Comparison of ENCODE assay signal across 21 mouse cellular contexts in the genomic region with DNA sequence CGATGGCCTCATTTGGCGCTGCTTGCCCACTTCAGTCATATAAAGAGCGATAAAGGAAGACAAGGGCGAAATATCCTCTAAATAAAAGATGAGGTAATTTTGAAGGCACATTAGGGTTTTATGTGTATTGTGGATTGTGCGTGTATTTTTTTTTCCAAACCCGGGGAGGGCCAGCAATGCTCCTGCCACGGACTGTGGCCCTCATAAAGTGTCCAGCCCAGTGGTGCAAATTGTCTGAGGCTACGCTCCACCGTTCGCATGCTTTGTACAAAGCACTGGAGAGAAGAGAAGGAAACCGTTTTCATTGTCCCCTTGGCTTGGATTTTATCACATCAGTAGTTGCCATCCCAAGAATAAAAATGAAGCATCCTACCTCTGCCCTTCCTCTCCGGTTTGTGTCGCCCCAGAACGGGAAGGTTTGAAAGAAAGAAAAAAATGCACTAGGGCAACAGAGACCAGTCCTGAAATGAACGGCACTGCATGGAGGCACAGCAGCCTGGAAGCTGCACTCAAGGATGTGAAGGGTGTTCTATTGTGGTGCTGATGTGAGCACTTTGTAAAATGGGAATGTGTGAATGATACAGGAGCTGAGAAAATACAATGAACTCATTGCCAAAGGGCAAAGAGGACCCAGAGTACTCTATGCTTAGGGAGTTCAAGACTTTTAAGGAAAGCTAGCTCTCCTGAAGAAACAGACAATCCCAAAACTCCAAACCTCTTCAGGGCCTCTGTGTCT.
"Had no signal": no experiment of that assay in that cellular context is flagged by ENCODE, and none has a peak within 500 bp of the region (broad histone marks: within the 10 kb centered on the region; RNA-seq: fewer than 3 reads in every experiment).

No protein-coding gene starts in this region.

- H3K27ac ChIP-seq: kidney, embryonic 15.5 days; limb, embryonic 10.5 days; limb, embryonic 13.5 days; liver, embryonic 12.5 days; liver, embryonic 15.5 days; lung, embryonic 15.5 days; neural tube, embryonic 12.5 days; stomach, embryonic 15.5 days had no signal

- DNase-seq: kidney, adult 11 months; kidney, adult 8-10 months; kidney, postnatal 10 days; kidney, postnatal 36 days; liver; lung, adult 18-20 months; lung, postnatal 10 days; lung, postnatal 36 days; midbrain, embryonic 14.5 days; right cerebral cortex, adult 18-20 months; right cerebral cortex, postnatal 14 days; right cerebral cortex, postnatal 4 days; thymus, postnatal 25 days had no signal

- H3K9ac ChIP-seq: kidney, embryonic 15.5 days; limb, embryonic 13.5 days; liver, embryonic 12.5 days; liver, embryonic 15.5 days; lung, embryonic 15.5 days; neural tube, embryonic 12.5 days; stomach, embryonic 15.5 days had no signal

- H3K4me3 ChIP-seq: kidney, embryonic 15.5 days; limb, embryonic 10.5 days; limb, embryonic 13.5 days; liver, embryonic 12.5 days; liver, embryonic 15.5 days; lung, embryonic 15.5 days; neural tube, embryonic 12.5 days; stomach, embryonic 15.5 days had no signal

- H3K4me1 ChIP-seq: kidney, embryonic 15.5 days; limb, embryonic 10.5 days; limb, embryonic 13.5 days; liver, embryonic 12.5 days; liver, embryonic 15.5 days; lung, embryonic 15.5 days; neural tube, embryonic 12.5 days; stomach, embryonic 15.5 days had no signal

- H3K36me3 ChIP-seq: kidney, embryonic 15.5 days; limb, embryonic 10.5 days; limb, embryonic 13.5 days; liver, embryonic 12.5 days; liver, embryonic 15.5 days; lung, embryonic 15.5 days; neural tube, embryonic 12.5 days; stomach, embryonic 15.5 days had no signal

- H3K9me3 ChIP-seq: kidney, embryonic 15.5 days; limb, embryonic 10.5 days; limb, embryonic 13.5 days; liver, embryonic 12.5 days; liver, embryonic 15.5 days; lung, embryonic 15.5 days; neural tube, embryonic 12.5 days; stomach, embryonic 15.5 days had no signal
